Mouse (Mus musculus) lung, postnatal 25 days (tissue): ENCODE data around the gene Arpc3.
"Not testable (repeated sequence)": the region's sequence is repeated elsewhere in the genome, so short reads cannot be mapped to it uniquely, and the experiment has no call there.

Experiments
- DNase-seq: peaks from one replicate; pipeline ENCODE4 v3.0.0; 2022; ENCODE audit warnings: low spot score

Arpc3 gene

DNA sequence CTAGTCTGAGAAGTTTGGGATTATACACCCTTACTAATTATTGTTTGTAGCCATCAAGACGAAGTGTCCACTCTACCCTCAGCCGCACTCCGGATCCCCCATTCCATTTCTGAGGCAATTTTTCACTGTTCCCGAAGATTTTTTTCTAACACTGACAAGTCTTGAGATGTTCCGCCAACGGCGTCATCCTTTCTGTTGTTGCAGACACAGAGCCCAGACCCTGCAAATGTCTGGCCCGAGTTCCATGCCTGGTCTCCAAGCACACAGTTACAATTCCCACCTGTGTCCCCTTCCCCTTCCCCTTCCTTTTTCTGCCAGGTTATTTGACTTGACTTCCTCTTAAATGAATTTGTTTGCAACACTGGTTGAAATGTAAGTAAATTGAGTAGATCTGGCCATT, 8.2 kb downstream of the Arpc3 start:
- DNase-seq, result no peak

DNA sequence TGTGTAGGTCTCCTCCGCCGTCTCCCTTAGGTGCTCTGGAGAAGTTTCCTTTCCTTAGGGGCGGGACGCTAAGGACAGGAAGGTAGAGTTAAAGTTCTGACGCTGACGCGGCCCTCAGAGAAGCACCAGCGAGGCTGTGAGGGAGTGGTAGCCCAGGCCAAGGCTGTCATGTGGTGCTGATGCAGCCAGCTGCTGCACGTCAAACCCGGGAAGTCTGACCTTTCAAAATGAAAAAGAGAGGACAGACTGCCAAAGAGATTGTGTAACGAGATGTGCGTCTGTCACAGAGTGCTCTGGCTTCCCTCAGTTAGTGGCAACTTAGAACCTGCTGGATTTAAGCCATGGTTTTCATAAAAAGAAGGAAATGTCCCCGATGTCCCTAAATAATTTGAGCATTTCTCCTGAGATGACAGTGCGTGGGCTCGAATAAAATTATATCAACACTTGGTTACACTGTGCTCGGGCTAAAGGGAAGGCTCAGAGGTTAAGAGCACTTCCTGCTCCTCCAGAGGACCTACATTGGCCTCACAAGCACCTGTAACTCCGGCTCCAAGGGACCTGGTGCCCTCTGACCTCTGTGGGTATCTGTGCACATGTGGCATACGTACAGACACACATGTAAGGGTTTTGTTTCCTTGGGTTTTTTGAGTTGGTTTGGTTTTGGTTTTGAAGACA, 9.1 kb downstream of the Arpc3 start:
- peak; percentile 78 for DNase-seq

DNA sequence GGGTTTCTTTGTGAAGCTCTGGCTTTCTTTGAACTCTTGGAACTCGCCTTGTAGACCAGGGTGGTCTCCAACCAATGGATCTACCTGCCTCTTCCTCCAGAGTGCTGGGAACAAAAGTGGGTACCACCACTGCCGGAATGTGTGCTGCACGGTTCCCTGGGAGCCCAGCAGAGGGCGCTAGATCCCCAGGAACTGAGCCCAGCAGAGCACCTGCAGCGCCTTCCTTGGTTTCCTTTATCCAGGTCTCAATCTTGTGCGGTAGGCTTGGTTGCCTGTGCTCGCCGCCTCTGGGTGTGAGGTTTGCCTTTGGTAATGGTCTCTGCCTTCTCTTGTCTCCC, 9.6 kb downstream of the Arpc3 start:
- DNase-seq, result peak; percentile 61

DNA sequence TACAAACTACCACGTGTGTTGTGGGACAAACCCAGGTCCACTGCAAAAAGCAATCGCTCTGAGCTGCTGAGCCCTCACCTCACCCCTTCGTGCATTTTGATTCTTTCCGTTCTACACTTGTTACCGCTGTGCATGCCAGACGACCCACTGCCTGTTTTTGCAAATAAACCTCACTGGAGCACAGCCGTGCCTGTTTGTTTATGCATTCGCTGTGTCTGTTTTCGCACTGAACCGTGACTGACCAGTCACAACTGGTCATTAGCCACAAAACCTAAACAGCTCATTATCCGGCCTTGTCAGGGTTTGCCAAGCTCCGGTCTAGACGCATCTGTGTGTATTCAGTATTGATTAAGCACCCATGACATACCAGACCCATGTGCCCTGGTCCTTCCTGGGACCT, 10.5 kb downstream of the Arpc3 start:
- no peak for DNase-seq

DNA sequence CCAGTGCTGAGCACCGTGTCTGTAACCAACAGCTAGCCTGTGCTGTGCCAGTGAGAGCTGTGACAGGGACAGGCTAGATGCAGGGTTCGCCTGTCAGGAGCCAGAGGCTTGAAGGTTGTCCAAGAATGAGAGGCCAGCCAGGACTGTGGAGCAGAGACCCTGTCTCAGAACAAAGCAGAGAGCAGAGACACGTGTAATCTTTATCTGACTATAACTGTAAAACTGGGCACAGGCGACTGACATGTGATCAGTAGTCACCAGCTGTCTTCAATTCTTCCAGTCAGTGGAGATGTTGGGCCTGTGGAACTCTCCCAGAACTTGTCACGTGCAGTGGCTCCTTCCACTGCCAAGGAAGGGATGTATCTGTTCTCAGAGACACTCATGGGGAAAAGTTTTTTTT, 11.1 kb downstream of the Arpc3 start:
- DNase-seq, result peak; percentile 55

DNA sequence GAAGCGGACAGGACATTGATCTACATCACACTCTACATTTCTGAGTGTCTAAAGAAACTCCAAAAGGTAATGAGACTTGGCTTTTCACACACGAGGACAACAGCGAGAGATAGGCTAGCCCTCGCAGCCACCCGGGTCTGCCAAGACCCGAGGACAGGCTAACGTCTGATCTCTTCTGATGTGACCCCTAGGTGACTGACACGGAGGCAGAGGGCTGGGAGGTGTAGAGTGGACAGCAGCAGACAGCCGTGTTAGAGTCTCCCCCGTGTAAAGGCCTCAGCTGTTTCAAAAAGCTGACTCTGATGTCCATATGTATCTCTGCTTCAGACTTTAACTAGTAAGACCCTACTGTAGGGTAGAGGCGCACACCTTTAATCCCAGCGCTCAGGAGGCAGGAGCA, 11.7 kb downstream of the Arpc3 start:
- DNase-seq, result no peak

DNA sequence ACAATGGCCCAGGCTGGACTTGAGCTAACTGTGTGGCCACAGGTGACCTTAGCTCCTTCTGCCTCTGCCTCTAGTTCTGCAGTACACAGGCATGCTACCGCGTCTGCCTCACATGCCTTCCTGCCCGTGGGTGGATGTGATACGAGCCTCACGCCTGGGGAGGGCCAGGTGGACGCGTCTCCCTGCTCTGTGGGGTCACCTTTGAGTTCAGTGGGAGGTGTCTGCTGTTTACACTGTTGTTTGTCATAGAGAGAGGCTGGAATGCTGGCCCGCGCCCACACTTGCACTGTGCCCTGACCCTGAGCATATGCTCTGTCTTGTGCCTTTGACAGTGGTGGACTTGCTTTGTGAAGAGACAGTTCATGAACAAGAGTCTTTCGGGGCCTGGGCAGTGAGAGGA, 13.9 kb downstream of the Arpc3 start:
- DNase-seq, result no peak

DNA sequence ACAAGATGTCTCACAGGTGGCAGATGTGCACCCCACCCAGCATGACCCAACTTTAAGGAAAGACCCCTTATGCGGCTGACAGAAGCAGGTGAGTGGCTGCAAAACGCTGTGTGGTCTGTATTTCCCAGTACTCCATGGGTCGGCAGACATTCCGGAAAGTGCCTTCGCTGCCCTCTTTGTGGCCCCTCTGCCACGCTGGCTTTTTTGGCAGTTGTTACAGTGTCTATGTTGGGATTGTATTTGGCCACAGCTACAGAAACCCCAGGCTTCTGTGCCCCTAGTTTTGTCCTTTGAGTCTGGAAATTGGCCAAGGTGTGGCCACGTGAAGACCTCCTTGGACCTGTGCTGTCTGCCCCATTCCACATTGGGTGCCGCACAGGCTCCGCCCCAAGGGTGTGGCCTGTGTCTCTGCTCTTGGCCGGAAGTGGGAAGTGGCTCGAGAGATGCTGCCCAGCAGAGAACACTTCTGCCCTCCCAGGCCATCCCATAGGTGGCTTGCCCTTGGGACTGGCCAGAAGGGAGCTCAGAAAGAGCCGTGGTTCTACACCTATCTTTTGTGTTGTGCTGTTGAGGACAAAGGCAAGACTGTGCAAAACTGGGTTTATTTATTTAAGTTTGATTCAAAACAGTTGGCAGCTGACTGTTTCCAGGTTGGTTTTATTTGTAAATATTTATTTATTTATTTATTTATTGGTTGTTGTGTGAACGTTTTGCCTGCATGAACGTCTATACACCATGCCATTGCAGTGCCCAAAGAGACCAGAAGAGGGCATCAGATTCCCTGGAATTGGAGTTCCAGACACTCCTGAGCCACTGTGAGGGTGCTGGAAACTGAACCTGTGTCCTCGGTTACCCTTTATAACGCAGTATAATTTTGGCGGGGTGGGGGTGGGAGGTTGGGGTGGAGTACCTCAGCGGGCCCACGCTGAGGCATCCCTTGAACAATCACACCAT, 18.3 kb downstream of the Arpc3 start:
- no peak for DNase-seq

DNA sequence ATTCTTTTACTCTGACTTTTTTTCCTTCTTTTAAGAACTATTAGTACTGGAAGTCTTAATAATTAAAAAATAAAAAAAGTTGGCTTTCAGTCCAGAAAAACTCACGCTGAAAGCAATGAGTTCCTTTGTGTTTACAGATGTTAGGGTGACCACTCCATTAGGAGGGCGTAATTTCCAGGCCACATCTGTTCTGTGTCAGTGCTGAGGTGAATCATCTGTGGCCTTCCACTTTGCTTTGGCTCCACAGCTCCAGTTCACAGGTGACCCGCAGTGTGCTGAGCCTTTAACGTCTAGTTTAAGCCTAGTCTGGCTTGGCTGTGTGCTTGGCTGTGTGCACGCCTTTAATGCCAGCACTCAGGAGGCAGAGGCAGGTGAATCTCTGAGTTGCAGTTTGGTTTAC, 20.2 kb downstream of the Arpc3 start:
- DNase-seq, result no peak

DNA sequence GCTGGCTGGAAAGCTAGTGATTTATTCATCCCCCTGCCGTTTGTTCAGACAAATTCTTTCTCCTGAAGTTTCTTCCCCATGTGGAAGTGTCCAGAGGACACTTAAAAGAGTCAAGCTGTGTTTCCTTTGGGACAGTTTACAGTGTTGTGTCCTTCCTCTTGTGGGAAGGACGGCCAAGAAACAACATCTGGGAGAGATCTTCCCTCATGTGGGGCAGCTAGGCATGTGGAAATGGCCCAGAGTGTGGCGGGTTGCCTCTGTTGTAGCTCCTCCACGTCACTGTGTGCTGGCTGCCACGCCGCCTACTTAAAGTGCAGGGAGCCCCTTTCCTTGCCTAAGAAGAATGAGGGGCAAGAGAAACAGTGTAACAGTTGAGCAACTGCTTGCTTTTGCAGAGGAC, 21.1 kb downstream of the Arpc3 start:
- DNase-seq, result peak; percentile 39

DNA sequence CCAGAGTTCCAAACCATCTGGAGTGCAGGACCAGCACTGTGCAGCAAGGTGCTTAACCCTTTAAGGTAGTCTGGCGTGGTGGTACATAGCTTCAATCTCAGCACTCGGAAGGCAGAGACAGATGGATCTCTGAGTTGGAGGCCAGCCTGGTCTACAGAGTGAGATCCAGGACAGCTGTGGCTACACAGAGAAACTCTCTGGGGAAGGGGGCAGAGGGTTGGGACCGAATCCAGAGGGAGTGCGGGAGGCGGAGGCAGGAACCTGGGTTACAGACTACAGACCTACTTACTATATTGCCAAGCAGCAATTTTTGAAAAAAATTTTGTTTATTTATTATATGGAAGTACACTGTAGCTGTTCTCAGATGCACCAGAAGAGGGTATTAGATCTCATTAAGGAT, 22.7 kb downstream of the Arpc3 start:
- DNase-seq, result no peak

DNA sequence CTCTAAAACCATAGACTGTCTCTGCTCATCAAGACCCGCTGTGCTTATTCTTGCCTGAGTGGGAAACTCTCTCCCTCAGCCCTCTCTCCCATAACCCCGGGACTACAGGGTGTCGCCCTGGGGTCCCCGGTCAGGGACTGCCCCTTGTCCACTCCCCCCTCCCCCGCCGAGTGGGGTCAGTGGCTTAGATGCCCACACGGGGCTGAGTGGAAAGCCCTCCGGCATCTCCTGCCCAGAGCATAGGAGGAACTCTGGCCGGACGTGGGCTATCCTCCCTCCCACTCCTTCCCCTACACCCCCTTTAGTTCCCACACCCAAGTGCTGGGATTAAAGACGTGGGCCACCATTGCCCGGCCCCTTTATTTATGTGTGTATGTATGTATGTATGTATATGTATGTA, 23.8 kb downstream of the Arpc3 start:
- no peak for DNase-seq

DNA sequence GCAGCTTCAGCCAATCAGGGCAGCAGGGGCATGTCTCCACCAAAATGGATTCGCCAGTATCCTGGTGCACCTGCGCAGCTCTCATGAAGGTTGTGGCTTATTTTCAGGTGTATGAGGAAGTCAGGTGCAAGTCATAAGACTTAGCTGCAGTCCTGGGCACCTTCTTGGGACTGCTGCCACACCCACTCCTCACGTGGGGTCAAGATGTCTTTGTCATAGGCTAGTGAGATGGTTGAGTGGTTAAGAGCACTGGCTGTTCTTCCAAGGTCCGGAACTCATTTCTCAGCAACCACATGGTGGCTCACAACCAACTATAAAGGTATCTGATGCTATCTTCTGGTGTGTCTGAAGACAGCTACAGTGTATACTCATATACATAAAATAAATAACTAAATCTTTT, 29.0 kb downstream of the Arpc3 start:
- DNase-seq, result not testable (repeated sequence)

DNA sequence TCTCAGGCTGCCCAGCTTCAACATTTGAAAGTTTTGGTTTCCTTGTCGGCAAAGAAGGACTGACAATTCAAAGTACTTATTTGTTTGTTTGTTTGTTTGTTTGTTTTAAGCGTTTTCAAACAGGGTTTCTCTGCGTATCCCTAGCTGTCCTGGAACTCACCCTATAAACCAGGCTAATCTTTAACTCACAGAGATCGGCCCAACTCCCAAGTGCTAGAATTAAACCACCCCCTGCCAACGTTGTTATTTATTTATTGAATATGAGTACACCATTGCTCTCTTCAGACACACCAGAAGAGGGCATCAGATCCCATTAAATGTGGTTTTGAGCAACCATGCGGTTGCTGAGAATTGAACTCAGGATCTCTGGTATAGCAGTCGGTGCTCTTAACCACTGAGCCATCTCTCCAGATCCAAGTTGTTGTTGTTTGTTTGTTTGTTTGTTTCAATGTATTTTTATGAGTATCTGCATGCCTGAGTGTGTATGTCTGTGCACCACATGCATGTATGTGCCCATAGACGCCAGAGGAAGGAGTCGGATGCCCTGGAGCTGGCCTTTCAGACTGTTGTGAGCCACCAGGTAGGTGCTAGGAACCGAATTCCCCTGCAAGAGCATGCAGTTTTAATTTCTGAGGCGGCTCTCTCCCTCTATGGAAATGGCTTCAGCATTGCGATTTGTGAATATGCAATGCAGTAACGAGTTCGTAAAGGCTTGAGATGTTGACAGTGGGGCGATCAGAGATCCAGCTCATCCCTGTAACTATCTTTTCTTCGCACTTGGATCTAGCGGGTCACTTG, 29.8 kb downstream of the Arpc3 start, which contains the start of gene Anapc7:
Gene Anapc7, plus strand, starts transcription at position 423 of the 798 bp plus-strand sequence.
- no peak for DNase-seq

DNA sequence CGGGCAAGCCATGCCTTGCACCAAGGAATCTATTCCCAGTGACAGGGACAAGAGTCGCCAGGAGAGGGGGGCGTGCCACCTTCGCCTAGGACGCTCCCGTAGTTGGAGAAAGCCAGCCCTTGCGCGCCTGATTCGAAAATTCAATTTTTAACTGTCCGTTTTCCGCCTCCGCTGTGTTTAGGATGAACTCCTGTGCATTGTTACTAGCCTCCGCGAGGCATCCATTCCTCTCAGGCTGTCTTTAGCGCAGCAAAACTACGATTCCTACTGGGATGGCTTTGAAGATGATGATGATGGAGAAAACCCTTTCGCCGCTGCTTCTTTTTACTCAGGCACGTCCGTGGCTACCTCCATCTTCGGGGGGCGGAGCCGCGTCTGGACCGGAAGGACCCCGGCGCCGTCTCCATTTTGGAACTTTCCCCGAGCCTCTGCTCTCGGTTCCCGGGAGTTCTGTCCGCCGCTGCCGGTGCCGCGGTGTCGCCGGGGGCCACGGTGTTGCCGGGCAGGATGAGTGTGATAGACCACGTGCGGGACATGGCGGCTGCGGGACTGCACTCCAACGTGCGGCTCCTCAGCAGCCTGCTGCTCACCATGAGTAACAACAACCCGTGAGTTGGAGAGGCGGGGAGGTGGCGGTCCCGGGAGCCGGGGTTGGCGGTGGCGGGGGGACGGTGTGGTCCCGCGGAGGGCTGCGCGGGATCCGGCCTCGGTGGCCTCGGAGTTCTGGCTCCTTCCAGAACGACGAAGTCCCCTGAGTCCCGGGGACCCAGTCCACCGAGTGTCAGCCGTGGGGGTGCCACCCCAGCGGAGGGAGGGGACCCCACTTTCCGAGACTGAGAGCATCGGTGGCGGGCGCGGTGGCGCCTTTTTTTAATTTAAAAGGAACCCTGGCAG, 30.6 kb downstream of the Arpc3 start:
- DNase-seq, result peak; percentile 89

DNA sequence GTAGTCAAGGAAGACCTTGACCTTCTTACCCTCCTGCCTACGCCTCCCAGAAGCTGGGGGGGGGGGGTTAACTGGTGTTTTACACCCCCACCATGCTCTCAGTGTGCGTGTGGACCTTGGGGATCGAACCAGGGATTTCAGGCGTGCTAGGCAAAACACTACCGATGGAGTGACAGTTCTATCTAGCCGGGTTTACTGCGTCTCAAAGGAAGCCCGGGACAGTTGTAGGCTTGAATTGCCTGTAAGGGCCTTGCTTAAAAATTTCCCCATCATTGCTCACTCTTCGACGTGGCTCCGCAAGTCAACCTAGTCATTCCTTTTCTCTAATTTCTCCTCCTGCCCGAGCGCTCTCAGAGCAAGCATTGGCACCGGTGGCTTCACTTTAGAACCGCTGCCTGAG, 31.4 kb downstream of the Arpc3 start:
- DNase-seq, result no peak

DNA sequence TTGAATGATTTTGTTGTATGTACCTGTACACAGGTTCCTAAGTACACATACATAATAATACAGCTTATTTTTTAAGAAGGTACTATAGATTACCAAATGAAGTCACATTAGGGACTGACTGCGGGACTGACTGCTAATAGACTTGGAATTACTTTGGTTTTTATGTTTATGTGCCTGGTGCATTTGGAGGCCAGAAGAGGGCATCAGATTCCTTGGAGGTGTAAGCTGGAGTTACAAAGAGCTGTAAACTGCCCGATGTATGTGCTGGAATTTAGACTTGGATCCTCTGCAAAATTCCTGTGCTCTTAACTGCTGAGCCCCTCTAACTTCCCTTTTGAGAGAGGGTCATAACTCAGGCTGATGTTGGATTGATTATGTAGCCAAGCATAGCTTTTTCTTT, 33.9 kb downstream of the Arpc3 start:
- no peak for DNase-seq

DNA sequence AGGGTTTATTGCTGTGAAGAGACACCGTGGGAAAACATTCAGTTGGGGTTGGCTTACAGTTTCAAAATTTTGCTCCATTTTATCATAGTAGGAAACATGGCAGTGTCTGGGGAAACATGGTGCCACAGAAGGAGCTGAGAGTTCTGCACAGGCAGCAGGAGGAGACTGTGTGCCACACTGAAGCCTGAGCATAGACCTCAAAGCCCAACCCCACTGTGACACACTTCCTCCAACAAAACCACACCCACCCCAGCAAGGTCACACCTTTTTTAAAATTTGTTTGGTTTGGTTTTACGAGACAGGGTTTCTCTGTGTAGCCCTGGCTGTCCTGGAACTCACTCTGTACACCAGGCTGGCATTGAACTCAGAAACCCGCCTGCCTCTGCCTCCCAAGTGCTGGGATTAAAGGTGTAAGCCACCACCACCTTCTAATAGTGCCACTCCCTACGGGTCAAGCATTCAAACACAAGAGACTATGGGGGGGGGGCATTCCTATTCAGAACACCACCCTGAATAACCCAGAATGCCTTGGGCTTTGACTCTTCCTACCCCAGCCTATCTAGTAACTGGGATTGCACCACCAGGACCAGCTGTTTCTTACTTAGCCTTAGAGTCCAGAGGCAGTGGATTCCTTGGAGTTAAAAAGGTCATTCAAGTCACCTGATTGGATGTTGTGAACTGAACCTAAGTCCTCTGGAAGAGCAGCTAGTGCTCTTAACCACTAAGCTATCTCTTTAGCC, 38.5 kb downstream of the Arpc3 start:
- DNase-seq, result no peak

DNA sequence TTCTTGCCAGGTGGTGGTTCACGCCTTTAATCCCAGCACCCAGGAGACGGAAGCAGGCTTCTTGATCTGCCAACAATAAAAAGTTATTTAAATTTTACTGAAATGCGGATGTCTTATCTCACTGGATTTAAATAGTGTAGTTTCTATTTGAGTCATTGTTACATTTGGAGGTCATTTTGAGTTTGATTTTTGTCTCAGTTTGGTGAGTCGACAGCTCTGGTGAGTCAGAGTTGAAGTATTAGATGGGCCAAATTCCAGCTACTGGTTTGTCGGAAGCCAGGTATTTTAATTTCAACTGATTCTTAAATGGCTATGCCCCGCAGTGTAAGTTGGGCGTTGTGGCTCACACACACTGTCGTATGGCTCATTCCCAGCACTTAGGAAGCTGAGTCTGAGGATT, 39.5 kb downstream of the Arpc3 start:
- no peak for DNase-seq

DNA sequence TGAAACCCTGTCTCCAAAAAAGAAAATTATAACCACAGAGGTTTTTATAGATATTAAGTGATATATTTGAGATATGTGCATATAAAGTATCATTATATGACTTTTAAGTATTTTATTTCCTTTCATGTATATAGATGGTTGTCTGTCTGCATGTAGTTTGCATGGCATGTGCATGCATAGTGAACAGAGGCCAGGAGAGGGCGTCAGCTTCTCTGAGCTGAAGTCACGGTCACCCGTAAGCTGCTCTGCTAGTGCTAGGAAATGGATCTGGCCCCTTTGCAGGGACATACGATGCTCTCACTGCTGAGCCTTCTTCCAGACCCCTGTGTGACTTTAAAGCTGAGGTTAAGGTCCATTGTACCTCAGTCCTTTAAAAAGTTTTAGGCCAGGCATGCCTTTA, 42.9 kb downstream of the Arpc3 start:
- no peak for DNase-seq
